Mouse (Mus musculus) lung, postnatal 10 days (tissue): ENCODE results near the gene Plekha5.

ENCODE experiments used
- DNase-seq: peaks from one replicate; pipeline ENCODE4 v3.0.0; 2021

Gene Plekha5

GRCm38 (mm10) chr6:140456393-140457163 lies 32.7 kb downstream of the Plekha5 start:
- no peak for DNase-seq

GRCm38 (mm10) chr6:140460398-140460797 lies 36.5 kb downstream of the Plekha5 start:
- no peak for DNase-seq

- no peak for DNase-seq
Observed at GRCm38 (mm10) chr6:140464818-140465217, 41.0 kb downstream of the Plekha5 start.

GRCm38 (mm10) chr6:140465946-140466646 lies 42.2 kb downstream of the Plekha5 start:
- peak; percentile 37 for DNase-seq

GRCm38 (mm10) chr6:140466841-140467240 lies 43.0 kb downstream of the Plekha5 start:
- DNase-seq = no peak

- no peak for DNase-seq
Observed at GRCm38 (mm10) chr6:140467851-140468250, 44.0 kb downstream of the Plekha5 start.

- DNase-seq = no peak
Observed at GRCm38 (mm10) chr6:140469791-140470190, 45.9 kb downstream of the Plekha5 start.

GRCm38 (mm10) chr6:140471751-140472150 lies 47.9 kb downstream of the Plekha5 start:
- no peak for DNase-seq

GRCm38 (mm10) chr6:140472345-140472744 lies 48.5 kb downstream of the Plekha5 start:
- DNase-seq = peak; percentile 80

- DNase-seq = no peak
Observed at GRCm38 (mm10) chr6:140475393-140476087, 51.7 kb downstream of the Plekha5 start.

GRCm38 (mm10) chr6:140476981-140477380 lies 53.1 kb downstream of the Plekha5 start:
- peak; percentile 62 for DNase-seq

- DNase-seq = no peak
Observed at GRCm38 (mm10) chr6:140478031-140478430, 54.2 kb downstream of the Plekha5 start.

GRCm38 (mm10) chr6:140478943-140479342 lies 55.1 kb downstream of the Plekha5 start:
- no peak for DNase-seq

- DNase-seq = no peak
Observed at GRCm38 (mm10) chr6:140480425-140481081, 56.7 kb downstream of the Plekha5 start.

- peak; percentile 76 for DNase-seq
Observed at GRCm38 (mm10) chr6:140481701-140482460, 58.0 kb downstream of the Plekha5 start.

- peak; percentile 61 for DNase-seq
Observed at GRCm38 (mm10) chr6:140484170-140484569, 60.3 kb downstream of the Plekha5 start.

GRCm38 (mm10) chr6:140485636-140486035 lies 61.8 kb downstream of the Plekha5 start:
- no peak for DNase-seq

GRCm38 (mm10) chr6:140486685-140487084 lies 62.8 kb downstream of the Plekha5 start:
- no peak for DNase-seq

- peak; percentile 30 for DNase-seq
Observed at GRCm38 (mm10) chr6:140487489-140487888, 63.6 kb downstream of the Plekha5 start.

- DNase-seq = no peak
Observed at GRCm38 (mm10) chr6:140488673-140489072, 64.8 kb downstream of the Plekha5 start.

GRCm38 (mm10) chr6:140489570-140489969 lies 65.7 kb downstream of the Plekha5 start:
- no peak for DNase-seq

- no peak for DNase-seq
Observed at GRCm38 (mm10) chr6:140490220-140490619, 66.4 kb downstream of the Plekha5 start.
